Mouse (Mus musculus): ENCODE measurements at regions not wholly inside any gene's neighbourhood (a gene's known extent, or its start where the extent isn't known, plus 50 kb on each side); places are given as distances from the start of the nearest gene placed in this dataset.

- Histone ChIP-seq H3ac (ENCODE audit: control insufficient read depth, insufficient read length) (no peak overlapping the region), H3K36me3 (ENCODE audit: control insufficient read depth, insufficient read depth) (no peaks in the 10 kb centered on the region), H3K4me3 (no peak overlapping the region), H3K4me2 (ENCODE audit: low read depth) (no peak overlapping the region), H3K27me3 (ENCODE audit: control insufficient read depth, insufficient read depth, insufficient read length) (no peaks in the 10 kb centered on the region), H3K79me2 (ENCODE audit: control insufficient read depth, insufficient read depth) (no peaks in the 10 kb centered on the region)
- TF ChIP-seq MYOG (IDR thresholded peaks at IDR 0.05; ENCODE audit: control insufficient read depth in 1 of 3, insufficient read depth in 1 of 3, insufficient read length in 2 of 3, low read depth in 2 of 3): no peak
- TF ChIP-seq MAX (IDR thresholded peaks at IDR 0.05; ENCODE audit: low read depth): no peak
- no peak for TF ChIP-seq E2F4 (IDR thresholded peaks at IDR 0.05; ENCODE audit: insufficient read depth)
- no peak for TF ChIP-seq USF1 (IDR thresholded peaks at IDR 0.05; ENCODE audit: low read depth)
- no peak for TF ChIP-seq POLR2A (IDR thresholded peaks at IDR 0.05; ENCODE audit: insufficient read length, low read depth)
- TF ChIP-seq REST (IDR thresholded peaks at IDR 0.05; ENCODE audit: insufficient read depth, insufficient read length): no peak
- no peak for TF ChIP-seq MYOD1 (IDR thresholded peaks at IDR 0.05; ENCODE audit: control insufficient read depth in 1 of 3, insufficient read length in 2 of 3, low read depth in 2 of 3)
- TF ChIP-seq TCF12 (IDR thresholded peaks at IDR 0.05; ENCODE audit: insufficient read depth, poor library complexity, severe bottlenecking): no peak
Measured at GRCm38 (mm10) chr2:11037343-11037742, 134.6 kb upstream of the Prkcq start.

DNA sequence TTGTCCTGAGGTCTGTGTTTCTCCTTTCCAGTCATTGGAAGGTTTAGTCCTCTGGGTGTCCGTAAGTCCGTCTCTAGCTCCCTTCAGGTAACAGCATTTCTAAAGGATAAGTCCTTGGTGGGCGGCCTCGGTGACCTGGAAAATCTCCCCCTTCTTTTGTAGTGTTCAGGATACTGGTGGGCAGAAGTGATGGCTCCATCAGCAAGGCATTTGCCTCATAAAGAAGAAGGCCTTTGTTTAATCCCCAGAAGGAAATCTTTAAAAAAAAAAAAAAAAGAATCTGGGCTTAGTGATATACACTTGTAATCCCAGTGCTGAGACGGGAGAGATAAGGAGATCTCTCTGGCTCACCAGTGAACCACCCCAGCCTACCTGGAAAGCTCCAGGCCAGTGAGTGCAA, 133.5 kb upstream of the Prkcq start:
- Histone ChIP-seq H3K4me3 (no peak overlapping the region), H3K4me2 (ENCODE audit: low read depth) (no peak overlapping the region), H3K36me3 (ENCODE audit: control insufficient read depth, insufficient read depth) (no peaks in the 10 kb centered on the region), H3K27me3 (ENCODE audit: control insufficient read depth, insufficient read depth, insufficient read length) (no peaks in the 10 kb centered on the region), H3K79me2 (ENCODE audit: control insufficient read depth, insufficient read depth) (no peaks in the 10 kb centered on the region), H3ac (ENCODE audit: control insufficient read depth, insufficient read length) (no peak overlapping the region)
- no peak for TF ChIP-seq REST (IDR thresholded peaks at IDR 0.05; ENCODE audit: insufficient read depth, insufficient read length)
- no peak for TF ChIP-seq USF1 (IDR thresholded peaks at IDR 0.05; ENCODE audit: low read depth)
- no peak for TF ChIP-seq CEBPB (IDR thresholded peaks at IDR 0.05; ENCODE audit: insufficient read depth, poor library complexity, severe bottlenecking)
- TF ChIP-seq SRF (IDR thresholded peaks at IDR 0.05; ENCODE audit: control insufficient read depth, insufficient read length, low read depth): no peak
- TF ChIP-seq MAX (IDR thresholded peaks at IDR 0.05; ENCODE audit: low read depth): no peak
- TF ChIP-seq MYOD1 (IDR thresholded peaks at IDR 0.05; ENCODE audit: control insufficient read depth in 1 of 3, insufficient read length in 2 of 3, low read depth in 2 of 3): no peak
- TF ChIP-seq E2F4 (IDR thresholded peaks at IDR 0.05; ENCODE audit: insufficient read depth): no peak
- no peak for TF ChIP-seq POLR2A (IDR thresholded peaks at IDR 0.05; ENCODE audit: insufficient read length, low read depth)
- no peak for TF ChIP-seq TCF3 (IDR thresholded peaks at IDR 0.05; ENCODE audit: insufficient read length, low read depth)
- no peak for TF ChIP-seq TCF12 (IDR thresholded peaks at IDR 0.05; ENCODE audit: insufficient read depth, poor library complexity, severe bottlenecking)
- no peak for TF ChIP-seq MYOG (IDR thresholded peaks at IDR 0.05; ENCODE audit: control insufficient read depth in 1 of 3, insufficient read depth in 1 of 3, insufficient read length in 2 of 3, low read depth in 2 of 3)
- no peak for TF ChIP-seq POLR2AphosphoS2 (IDR thresholded peaks at IDR 0.05; ENCODE audit: insufficient read length, low read depth)

DNA sequence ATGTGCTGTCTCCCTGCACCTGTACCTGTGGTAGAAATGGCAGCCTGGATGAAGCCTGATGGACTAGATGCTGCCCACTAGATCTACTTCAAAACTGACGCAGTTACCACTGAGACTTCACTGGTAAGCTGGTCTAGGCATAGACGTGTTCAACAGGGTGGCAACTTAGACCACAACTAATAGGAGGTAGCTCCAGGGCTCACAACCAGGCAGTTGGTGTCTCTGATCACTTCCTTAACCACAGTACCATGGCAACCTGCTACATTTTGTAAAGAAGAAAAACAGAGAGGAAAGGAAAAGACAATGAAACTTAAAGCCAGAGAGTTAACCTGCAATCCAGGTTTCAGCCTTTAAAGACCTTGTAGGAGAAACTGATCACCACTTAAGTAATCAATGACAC, 131.9 kb upstream of the Prkcq start:
- H3K36me3 ChIP-seq (ENCODE audit: control insufficient read depth, insufficient read depth): no peaks in the 10 kb centered on the region
- no peak overlapping the region for H3ac ChIP-seq (ENCODE audit: control insufficient read depth, insufficient read length)
- no peaks in the 10 kb centered on the region for H3K27me3 ChIP-seq (ENCODE audit: control insufficient read depth, insufficient read depth, insufficient read length)
- H3K4me3 ChIP-seq: no peak overlapping the region
- TF ChIP-seq MAX (IDR thresholded peaks at IDR 0.05; ENCODE audit: low read depth) (no peak), CEBPB (IDR thresholded peaks at IDR 0.05; ENCODE audit: insufficient read depth, poor library complexity, severe bottlenecking) (no peak)
- H3K4me2 ChIP-seq (ENCODE audit: low read depth): no peak overlapping the region
- H3K79me2 ChIP-seq (ENCODE audit: control insufficient read depth, insufficient read depth): no peaks in the 10 kb centered on the region

GRCm38 (mm10) chr2:11044727-11045274, 127.1 kb upstream of the Prkcq start:
- no peak overlapping the region for H3K4me3 ChIP-seq

DNA sequence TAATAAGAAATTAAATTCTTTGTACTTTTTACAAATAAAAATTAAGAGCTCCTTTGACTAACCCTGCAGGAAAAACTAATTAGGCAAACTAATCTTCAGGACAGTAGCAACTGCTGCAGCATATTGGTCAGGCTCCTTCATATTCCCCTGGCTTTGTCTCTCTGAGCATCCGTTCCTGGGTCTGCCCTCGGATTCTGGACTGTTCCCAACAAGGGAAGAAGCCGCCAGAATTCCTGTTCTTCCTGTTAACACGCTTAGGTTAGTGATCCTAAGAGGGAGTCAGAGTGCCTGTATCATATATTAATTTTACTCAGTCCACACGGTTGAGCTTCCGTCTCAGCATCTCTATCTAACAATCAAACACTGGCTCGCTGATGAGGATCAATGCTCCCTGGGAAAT, 120.3 kb upstream of the Prkcq start:
- no peak overlapping the region for H3ac ChIP-seq (ENCODE audit: control insufficient read depth, insufficient read length)
- H3K79me2 ChIP-seq (ENCODE audit: control insufficient read depth, insufficient read depth): no peaks in the 10 kb centered on the region
- H3K36me3 ChIP-seq (ENCODE audit: control insufficient read depth, insufficient read depth): no peaks in the 10 kb centered on the region
- no peaks in the 10 kb centered on the region for H3K27me3 ChIP-seq (ENCODE audit: control insufficient read depth, insufficient read depth, insufficient read length)
- no peak overlapping the region for H3K4me3 ChIP-seq
- TF ChIP-seq MYOG (IDR thresholded peaks at IDR 0.05; ENCODE audit: control insufficient read depth in 1 of 3, insufficient read depth in 1 of 3, insufficient read length in 2 of 3, low read depth in 2 of 3): no peak
- TF ChIP-seq MAX (IDR thresholded peaks at IDR 0.05; ENCODE audit: low read depth): no peak
- no peak for TF ChIP-seq E2F4 (IDR thresholded peaks at IDR 0.05; ENCODE audit: insufficient read depth)
- no peak for TF ChIP-seq TCF12 (IDR thresholded peaks at IDR 0.05; ENCODE audit: insufficient read depth, poor library complexity, severe bottlenecking)
- no peak for TF ChIP-seq TCF3 (IDR thresholded peaks at IDR 0.05; ENCODE audit: insufficient read length, low read depth)
- no peak for TF ChIP-seq CEBPB (IDR thresholded peaks at IDR 0.05; ENCODE audit: insufficient read depth, poor library complexity, severe bottlenecking)
- TF ChIP-seq USF1 (IDR thresholded peaks at IDR 0.05; ENCODE audit: low read depth): no peak
- TF ChIP-seq REST (IDR thresholded peaks at IDR 0.05; ENCODE audit: insufficient read depth, insufficient read length): no peak
- no peak for TF ChIP-seq POLR2A (IDR thresholded peaks at IDR 0.05; ENCODE audit: insufficient read length, low read depth)
- no peak for TF ChIP-seq MYOD1 (IDR thresholded peaks at IDR 0.05; ENCODE audit: control insufficient read depth in 1 of 3, insufficient read length in 2 of 3, low read depth in 2 of 3)
- no peak for TF ChIP-seq POLR2AphosphoS2 (IDR thresholded peaks at IDR 0.05; ENCODE audit: insufficient read length, low read depth)
- TF ChIP-seq SRF (IDR thresholded peaks at IDR 0.05; ENCODE audit: control insufficient read depth, insufficient read length, low read depth): no peak
- H3K4me2 ChIP-seq (ENCODE audit: low read depth): no peak overlapping the region

More at GRCm38 (mm10) chr2:11044727-11045274, 127.1 kb upstream of the Prkcq start:
- H3K4me2 ChIP-seq (ENCODE audit: low read depth): no peak overlapping the region
- no peaks in the 10 kb centered on the region for H3K27me3 ChIP-seq (ENCODE audit: control insufficient read depth, insufficient read depth, insufficient read length)
- H3ac ChIP-seq (ENCODE audit: control insufficient read depth, insufficient read length): no peak overlapping the region
- TF ChIP-seq MYOG (IDR thresholded peaks at IDR 0.05; ENCODE audit: control insufficient read depth in 1 of 3, insufficient read depth in 1 of 3, insufficient read length in 2 of 3, low read depth in 2 of 3): no peak
- no peak for TF ChIP-seq POLR2AphosphoS2 (IDR thresholded peaks at IDR 0.05; ENCODE audit: insufficient read length, low read depth)
- TF ChIP-seq SRF (IDR thresholded peaks at IDR 0.05; ENCODE audit: control insufficient read depth, insufficient read length, low read depth): no peak
- TF ChIP-seq POLR2A (IDR thresholded peaks at IDR 0.05; ENCODE audit: insufficient read length, low read depth): no peak
- no peak for TF ChIP-seq CEBPB (IDR thresholded peaks at IDR 0.05; ENCODE audit: insufficient read depth, poor library complexity, severe bottlenecking)
- TF ChIP-seq MYOD1 (IDR thresholded peaks at IDR 0.05; ENCODE audit: control insufficient read depth in 1 of 3, insufficient read length in 2 of 3, low read depth in 2 of 3): no peak
- TF ChIP-seq USF1 (IDR thresholded peaks at IDR 0.05; ENCODE audit: low read depth): no peak
- TF ChIP-seq TCF3 (IDR thresholded peaks at IDR 0.05; ENCODE audit: insufficient read length, low read depth): no peak
- no peak for TF ChIP-seq MAX (IDR thresholded peaks at IDR 0.05; ENCODE audit: low read depth)
- no peak for TF ChIP-seq TCF12 (IDR thresholded peaks at IDR 0.05; ENCODE audit: insufficient read depth, poor library complexity, severe bottlenecking)
- no peak for TF ChIP-seq REST (IDR thresholded peaks at IDR 0.05; ENCODE audit: insufficient read depth, insufficient read length)
- TF ChIP-seq E2F4 (IDR thresholded peaks at IDR 0.05; ENCODE audit: insufficient read depth): no peak
- H3K36me3 ChIP-seq (ENCODE audit: control insufficient read depth, insufficient read depth): no peaks in the 10 kb centered on the region
- no peaks in the 10 kb centered on the region for H3K79me2 ChIP-seq (ENCODE audit: control insufficient read depth, insufficient read depth)
